16 mouse cellular contexts compared by ENCODE assay signal in the genomic region with DNA sequence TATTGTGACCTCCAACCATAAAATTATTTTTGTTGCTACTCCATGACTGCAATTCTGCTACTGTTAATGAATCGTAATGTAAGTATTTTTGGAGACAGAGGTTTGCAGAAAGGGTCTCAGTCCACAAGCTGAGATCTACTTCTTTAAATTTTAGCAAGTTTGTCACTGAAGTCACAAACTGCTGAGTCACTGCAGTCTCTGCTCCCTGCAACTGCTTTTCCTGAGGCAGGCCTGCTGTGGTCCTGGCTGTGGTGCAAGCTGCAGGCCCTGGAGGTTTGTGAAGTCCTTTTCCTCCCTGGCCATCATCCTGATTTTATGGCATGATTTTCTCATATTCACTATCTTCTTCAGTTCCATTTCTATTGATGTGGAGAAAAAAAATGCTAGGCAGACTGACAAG.
DNase-seq lines count a peak whose midpoint lies in the region; ATAC-seq lines count a peak whose summit lies in the region.
"Had no signal": no experiment of that assay in that cellular context is flagged by ENCODE, and none has a peak within 500 bp of the region (broad histone marks: within the 10 kb centered on the region; RNA-seq: fewer than 3 reads in every experiment).

No protein-coding gene starts in this region.

- no peaks in the 10 kb centered on the region for H3K9me3 ChIP-seq in liver, embryonic 11.5 days (ENCODE audit: control insufficient read depth, low read length)
- H3K9me3 ChIP-seq: embryonic facial prominence, embryonic 13.5 days; G1E; hindbrain, embryonic 10.5 days; intestine, embryonic 15.5 days; megakaryocyte, embryonic 14.5 days had no signal

- DNase-seq in adrenal gland, postnatal 36 days, result peak; percentile 26 to 40
- DNase-seq in adrenal gland, postnatal 4 days (ENCODE audit: low spot score in 2 of 2), result no peak
- peak; percentile 22 for DNase-seq in liver
- DNase-seq in liver, embryonic 11.5 days (ENCODE audit: low spot score), result no peak
- peak; percentile 32 for DNase-seq in heart, adult 8-10 months (ENCODE audit: low spot score)
- DNase-seq in layer of hippocampus, adult 18-20 months (ENCODE audit: low spot score in 2 of 2), result no peak
- DNase-seq in cerebellum, postnatal 36 days, result no peak
- DNase-seq: cerebellum, postnatal 25 days; lung, adult 2 months had no signal

- H3K36me3 ChIP-seq in liver, embryonic 11.5 days (ENCODE audit: control insufficient read depth, insufficient read depth, low read length), result no peaks in the 10 kb centered on the region
- H3K36me3 ChIP-seq: embryonic facial prominence, embryonic 13.5 days; G1E; hindbrain, embryonic 10.5 days; intestine, embryonic 15.5 days had no signal

- ATAC-seq in liver, embryonic 11.5 days (replicated peaks; ENCODE audit: low FRiP score), result no peak
- peak; percentile 63; the same call in 1 of the 2 replicates for ATAC-seq in megakaryocyte-erythroid progenitor cell, adult 5-6 weeks (replicated peaks; ENCODE audit: low FRiP score, low TSS enrichment, poor library complexity, severe bottlenecking)
- ATAC-seq: intestine, embryonic 15.5 days had no signal

- H3K4me3 ChIP-seq in liver, embryonic 11.5 days (ENCODE audit: low read depth, low read length), result no peak overlapping the region
- H3K4me3 ChIP-seq: embryonic facial prominence, embryonic 13.5 days; hindbrain, embryonic 10.5 days; intestine, embryonic 15.5 days; left cerebral cortex, adult 2 months; megakaryocyte, embryonic 14.5 days had no signal

- no peaks in the 10 kb centered on the region for H3K27me3 ChIP-seq in liver, embryonic 11.5 days (replicated peaks; ENCODE audit: control insufficient read depth, insufficient read depth, low read length)
- H3K27me3 ChIP-seq: embryonic facial prominence, embryonic 13.5 days; intestine, embryonic 15.5 days had no signal

- no peaks in the 10 kb centered on the region for H3K4me1 ChIP-seq in liver, embryonic 11.5 days (replicated peaks; ENCODE audit: control insufficient read depth, insufficient read depth, low read length)
- H3K4me1 ChIP-seq: embryonic facial prominence, embryonic 13.5 days; hindbrain, embryonic 10.5 days; intestine, embryonic 15.5 days had no signal

- H3K4me2 ChIP-seq in liver, embryonic 11.5 days, result no peak overlapping the region
- H3K4me2 ChIP-seq: embryonic facial prominence, embryonic 13.5 days; intestine, embryonic 15.5 days had no signal

- H3K27ac ChIP-seq in liver, embryonic 11.5 days (ENCODE audit: low read depth, low read length), result no peak overlapping the region
- H3K27ac ChIP-seq: embryonic facial prominence, embryonic 13.5 days; hindbrain, embryonic 10.5 days; intestine, embryonic 15.5 days; left cerebral cortex, adult 2 months had no signal

- WGBS in liver, embryonic 11.5 days, result 45% methylated on average over 1 of the region's 1 CpGs

- H3K9ac ChIP-seq in liver, embryonic 11.5 days (ENCODE audit: low read depth, low read length), result no peak overlapping the region
- H3K9ac ChIP-seq: embryonic facial prominence, embryonic 13.5 days; intestine, embryonic 15.5 days had no signal

Comparison
In these comparisons a context has a peak if more than half of its experiments do, and no peak if none do; other contexts are left out.
1. DNase-seq: peak in adrenal gland, postnatal 36 days (2 of 2), liver (single experiment) and heart, adult 8-10 months (single experiment); none in adrenal gland, postnatal 4 days (0 of 2), liver, embryonic 11.5 days (single experiment), layer of hippocampus, adult 18-20 months (0 of 2) and cerebellum, postnatal 36 days (0 of 2).